Mouse (Mus musculus) MEL (cell line): ENCODE results near the gene Pomt1. TPM values are rescaled to one million over a fixed set of nuclear protein-coding genes. Genes with fewer than 3 reads are reported as not detected.

Experiments
- DNase-seq: peaks from one replicate; pipeline ENCODE4 v3.0.0; 2011; ENCODE audit warnings: low read depth, low spot score
- H3K27ac ChIP-seq: 2 replicates; pipeline ENCODE4 v1.5.1; 2012; ENCODE audit warnings: low read depth, mild to moderate bottlenecking, control low read depth, low read length, moderate library complexity; ENCODE audit not compliant: control insufficient read depth
- H3K27me3 ChIP-seq, 2 experiments: fragments of 150-350 bp in 1 of 2; sonication (generic) in 1 of 2; 2 replicates each; pipeline ENCODE4 v1.6.1; 2012; ENCODE audit warnings: low read length in 2 of 2, mild to moderate bottlenecking in 2 of 2, improper control_type of control experiment in 1 of 2, moderate library complexity in 1 of 2; ENCODE audit not compliant: insufficient read depth in 2 of 2, control insufficient read depth in 1 of 2
- H3K36me3 ChIP-seq, 2 experiments: 2 replicates each; pipeline ENCODE4 v1.6.1; 2012 to 2014; ENCODE audit warnings: low read length in 2 of 2, improper control_type of control experiment in 1 of 2, inconsistent platforms in 1 of 2, mild to moderate bottlenecking in 1 of 2; ENCODE audit not compliant: insufficient read depth in 2 of 2, control insufficient read depth in 1 of 2
- H3K4me1 ChIP-seq, 2 experiments: fragments of 150-350 bp in 1 of 2; sonication (generic) in 1 of 2; 2 replicates each; pipeline ENCODE4 v1.6.1; 2012; ENCODE audit warnings: low read length in 2 of 2, improper control_type of control experiment in 1 of 2, mild to moderate bottlenecking in 1 of 2; ENCODE audit not compliant: insufficient read depth in 2 of 2, control insufficient read depth in 1 of 2
- H3K4me3 ChIP-seq, 2 experiments: fragments of 150-350 bp in 1 of 2; sonication (generic) in 1 of 2; 2 replicates each; pipeline ENCODE4 v1.5.1; 2012; ENCODE audit warnings: low read depth in 2 of 2, low read length in 2 of 2, mild to moderate bottlenecking in 2 of 2, moderate library complexity in 2 of 2, control low read depth in 1 of 2, improper control_type of control experiment in 1 of 2; ENCODE audit not compliant: control insufficient read depth in 1 of 2, insufficient read depth in 1 of 2
- H3K79me2 ChIP-seq: 2 replicates; pipeline ENCODE4 v1.6.1; 2012; ENCODE audit warnings: mild to moderate bottlenecking, low read length, moderate library complexity; ENCODE audit not compliant: control insufficient read depth, poor library complexity, insufficient read depth
- H3K9ac ChIP-seq: 2 replicates; pipeline ENCODE4 v1.6.1; 2012; ENCODE audit warnings: low read depth, mild to moderate bottlenecking, control low read depth, low read length, moderate library complexity; ENCODE audit not compliant: control insufficient read depth, poor library complexity, severe bottlenecking
- H3K9me3 ChIP-seq: fragments of 150-350 bp; sonication (generic); replicated peaks from 2 replicates; pipeline ENCODE4 v1.6.1; 2012; ENCODE audit warnings: mild to moderate bottlenecking, low read length, improper control_type of control experiment, moderate library complexity; ENCODE audit not compliant: insufficient read depth
- CHD1 ChIP-seq: IDR thresholded peaks from 2 replicates; pipeline ENCODE4 v1.6.1; 2012; ENCODE audit warnings: low read depth, mild to moderate bottlenecking, inconsistent platforms, low read length, improper control_type of control experiment
- CTCF ChIP-seq, 3 experiments: IDR thresholded peaks in 2 of 3; conservative IDR thresholded peaks in 1 of 3; 2 replicates each; pipeline ENCODE4 v1.5.1; 2011 to 2012; ENCODE audit warnings: low read length in 3 of 3, low read depth in 2 of 3, mild to moderate bottlenecking in 2 of 3, improper control_type of control experiment in 1 of 3, inconsistent platforms in 1 of 3, mixed read lengths in 1 of 3, moderate library complexity in 1 of 3; ENCODE audit not compliant: control insufficient read depth in 1 of 3, insufficient read depth in 1 of 3, poor library complexity in 1 of 3, severe bottlenecking in 1 of 3
- E2F4 ChIP-seq: IDR thresholded peaks from 2 replicates; pipeline ENCODE4 v1.6.1; 2011; ENCODE audit warnings: low read depth, low read length, improper control_type of control experiment, borderline replicate concordance
- ELF1 ChIP-seq: IDR thresholded peaks from 2 replicates; pipeline ENCODE4 v1.6.1; 2014; ENCODE audit warnings: low read depth, mild to moderate bottlenecking, inconsistent platforms, low read length, improper control_type of control experiment, moderate library complexity
- GABPA ChIP-seq: IDR thresholded peaks from 2 replicates; pipeline ENCODE4 v1.6.1; 2012; ENCODE audit warnings: low read depth, mild to moderate bottlenecking, inconsistent platforms, low read length, improper control_type of control experiment, moderate library complexity
- GATA1 ChIP-seq: IDR thresholded peaks from 2 replicates; pipeline ENCODE4 v1.6.1; 2011; ENCODE audit warnings: low read depth, low read length, improper control_type of control experiment
- HCFC1 ChIP-seq: IDR thresholded peaks from 2 replicates; pipeline ENCODE4 v1.6.1; 2012; ENCODE audit warnings: low read depth, mild to moderate bottlenecking, inconsistent platforms, low read length, improper control_type of control experiment, moderate library complexity
- MAFK ChIP-seq: IDR thresholded peaks from 2 replicates; pipeline ENCODE4 v1.6.1; 2011; ENCODE audit warnings: low read depth, mild to moderate bottlenecking, low read length, improper control_type of control experiment, borderline replicate concordance
- MAX ChIP-seq: IDR thresholded peaks from 2 replicates; pipeline ENCODE4 v1.6.1; 2011; ENCODE audit warnings: low read length, improper control_type of control experiment
- MYC ChIP-seq: IDR thresholded peaks from 2 replicates; pipeline ENCODE4 v1.6.1; 2011; ENCODE audit warnings: low read depth, mild to moderate bottlenecking, low read length, improper control_type of control experiment, moderate library complexity
- POLR2AphosphoS2 ChIP-seq: IDR thresholded peaks from 2 replicates; pipeline ENCODE4 v1.6.1; 2011; ENCODE audit warnings: low read length, improper control_type of control experiment
- RAD21 ChIP-seq: IDR thresholded peaks from 2 replicates; pipeline ENCODE4 v1.6.1; 2011; ENCODE audit warnings: mild to moderate bottlenecking, low read depth, low read length, improper control_type of control experiment
- SMC3 ChIP-seq: IDR thresholded peaks from 2 replicates; pipeline ENCODE4 v1.6.1; 2011; ENCODE audit warnings: low read depth, low read length, improper control_type of control experiment
- TBP ChIP-seq: IDR thresholded peaks from 2 replicates; pipeline ENCODE4 v1.8.0; 2011; ENCODE audit warnings: low read depth, low read length, improper control_type of control experiment
- TCF12 ChIP-seq: IDR thresholded peaks from 2 replicates; pipeline ENCODE4 v1.6.1; 2014; ENCODE audit warnings: low read depth, mild to moderate bottlenecking, inconsistent platforms, low read length, improper control_type of control experiment, moderate library complexity
- UBTF ChIP-seq: IDR thresholded peaks from 2 replicates; pipeline ENCODE4 v1.6.1; 2012; ENCODE audit warnings: low read depth, mild to moderate bottlenecking, inconsistent platforms, low read length, improper control_type of control experiment, moderate library complexity, borderline replicate concordance; ENCODE audit not compliant: insufficient read depth
- ZMIZ1 ChIP-seq: IDR thresholded peaks from 2 replicates; pipeline ENCODE4 v1.6.1; 2012; ENCODE audit warnings: low read depth, mild to moderate bottlenecking, inconsistent platforms, low read length, improper control_type of control experiment, moderate library complexity
- polyA plus RNA-seq, 2 experiments: library from polyadenylated mRNA; stranded (reverse) in 1 of 2; unstranded in 1 of 2; fragments of >175 nt in 1 of 2; fragments of >200 nt in 1 of 2; gene quantifications; 2 replicates each; pipeline versions ENCODE4 v1.2.1 to v1.2.4; 2012; ENCODE audit warnings: low replicate concordance in 2 of 2, low read depth in 1 of 2; ENCODE audit not compliant: insufficient read length in 2 of 2, insufficient read depth in 1 of 2, missing spikeins in 1 of 2
- total RNA-seq: library from RNA; depleted of rRNA; stranded (reverse); fragments of 300-350 nt; gene quantifications from 2 replicates; pipeline ENCODE4 v1.2.3, GENCODE M21; 2012

The Pomt1 gene
- total and polyA plus RNA-seq, 3 experiments, result 34.2 to 42.8 TPM; not detected in 1

DNA sequence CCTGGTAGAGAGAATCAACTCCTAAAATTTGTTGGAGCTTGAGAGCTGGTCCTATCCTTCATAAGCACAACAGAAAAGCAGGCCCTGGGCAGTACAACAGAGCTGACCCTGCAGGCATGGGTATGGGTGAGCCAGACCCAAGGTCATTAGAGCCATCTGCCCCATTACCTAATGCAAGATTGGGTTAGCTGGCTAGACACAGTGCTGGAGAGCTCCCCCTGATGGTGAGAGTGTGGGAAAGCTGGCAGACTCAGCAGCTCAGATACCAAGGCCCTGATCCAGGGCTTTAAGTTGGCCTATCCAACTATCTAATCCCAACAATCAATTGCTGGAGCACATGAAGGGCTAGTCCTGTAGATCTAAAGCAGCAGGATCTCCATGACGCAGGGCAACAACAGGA, 46.3 kb downstream of the Pomt1 start:
- Histone ChIP-seq H3K27me3 (no peaks in the 10 kb centered on the region), H3K9ac (no peak overlapping the region), H3K27ac (no peak overlapping the region), H3K4me3 (no peak overlapping the region), H3K36me3 (peaks cover 11 to 12% of the 10 kb centered on the region in 2 experiments), H3K4me1 (peaks cover 3 to 5% of the 10 kb centered on the region in 2 experiments; a peak in 3 of 4 replicates), H3K9me3 (no peaks in the 10 kb centered on the region), H3K79me2 (peaks cover 16% of the 10 kb centered on the region)
- no peak for TF ChIP-seq TCF12
- TF ChIP-seq SMC3, result peak; percentile 55
- TF ChIP-seq POLR2AphosphoS2, result no peak
- TF ChIP-seq RAD21, result peak; percentile 36
- peak; percentile 80 to 88 (median 86) for TF ChIP-seq CTCF (IDR thresholded peaks at IDR 0.05 in 2 of 3, conservative IDR thresholded peaks at IDR 0.05 in 1 of 3; ENCODE audit: control insufficient read depth in 1 of 3, insufficient read depth in 1 of 3, low read depth in 2 of 3, low read length in 3 of 3, poor library complexity in 1 of 3, severe bottlenecking in 1 of 3)
- TF ChIP-seq HCFC1, result 0 out of 2 replicates have a peak, but pooled peaks have one; percentile 25
- DNase-seq, result peak; percentile 77

DNA sequence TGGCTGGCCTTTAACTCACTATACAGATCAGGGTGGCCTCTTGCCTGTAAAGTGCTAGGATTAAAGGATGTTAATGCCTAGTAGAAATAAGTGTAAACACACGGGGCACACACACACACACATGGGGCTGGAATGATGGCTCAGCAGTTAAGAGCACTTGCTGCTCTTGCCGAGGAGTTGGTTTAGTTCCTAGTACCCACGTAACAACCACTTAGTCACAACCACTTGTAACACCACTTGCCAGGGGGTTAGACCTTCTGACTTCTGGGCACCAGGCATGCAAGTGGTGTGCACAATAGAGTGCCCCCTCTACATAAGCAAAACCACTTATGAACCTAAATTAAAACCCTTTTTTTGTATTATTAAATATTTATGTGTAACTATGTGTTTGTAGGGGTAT, 47.6 kb downstream of the Pomt1 start:
- Histone ChIP-seq H3K79me2 (peaks cover 25% of the 10 kb centered on the region), H3K4me3 (no peak overlapping the region), H3K27ac (no peak overlapping the region), H3K4me1 (peaks cover 3 to 6% of the 10 kb centered on the region in 2 experiments; a peak in 3 of 4 replicates)
- TF ChIP-seq UBTF (no peak), ZMIZ1 (no peak), GATA1 (no peak), MAFK (no peak), ELF1 (no peak), E2F4 (no peak), MAX (no peak), GABPA (no peak), CHD1 (no peak), MYC (no peak), TCF12 (no peak), TBP (no peak)
- TF ChIP-seq, all 39 proteins: peak for 0
- H3K36me3 ChIP-seq, result peaks cover 11 to 13% of the 10 kb centered on the region in 2 experiments
- no peaks in the 10 kb centered on the region for H3K9me3 ChIP-seq
- H3K9ac ChIP-seq, result no peak overlapping the region
- H3K27me3 ChIP-seq, result no peaks in the 10 kb centered on the region
- DNase-seq, result no peak
